Mouse (Mus musculus): ENCODE data around the gene Tor1a.
A peak's percentile ranks its signal among the peaks of the same experiment; 100 is the strongest.

- no peak for TF ChIP-seq CTCF (IDR thresholded peaks at IDR 0.05; ENCODE audit: control insufficient read depth, insufficient read depth, insufficient read length)
- peak; percentile 97 for TF ChIP-seq MAX (IDR thresholded peaks at IDR 0.05)
- TF ChIP-seq USF1 (IDR thresholded peaks at IDR 0.05; ENCODE audit: low read depth): no peak
Observed at GRCm38 (mm10) chr2:30918126-30918525, 49.6 kb downstream of the Tor1a start.
